Mouse (Mus musculus) testis, adult 2 months (tissue): ENCODE results near the gene Tpm1.

Experiments
- CTCF ChIP-seq: fragments of 200-500 bp; IDR thresholded peaks from 2 replicates; pipeline ENCODE4 v1.5.1; 2012; ENCODE audit warnings: low read depth, mild to moderate bottlenecking, inconsistent platforms, low read length, moderate library complexity; ENCODE audit not compliant: control insufficient read depth, insufficient read depth, insufficient replicate concordance
- POLR2A ChIP-seq: fragments of 200-500 bp; IDR thresholded peaks from 2 replicates; pipeline ENCODE4 v1.6.1; 2012; ENCODE audit warnings: low read depth, mild to moderate bottlenecking, inconsistent platforms, low read length, moderate library complexity; ENCODE audit not compliant: control insufficient read depth

GRCm38 (mm10) chr9:66985377-66985776 lies 63.8 kb downstream of the Tpm1 start:
- TF ChIP-seq CTCF (no peak), POLR2A (no peak)
